Mouse (Mus musculus): ENCODE results near the gene Lrrc8b. TPM values are rescaled to one million over a fixed set of nuclear protein-coding genes. Genes with fewer than 3 reads are reported as not detected.

Gene Lrrc8b
- polyA plus RNA-seq, 1 experiment, result 26.7 TPM

GRCm38 (mm10) chr5:105442212-105443000, 26.8 kb downstream of the Lrrc8b start:
- DNase-seq, result no peak
- peaks cover 5% of the 10 kb centered on the region for H3K4me1 ChIP-seq (ENCODE audit: control insufficient read depth, insufficient read depth, low read length)
- no peak overlapping the region for H3K4me3 ChIP-seq (replicated peaks; ENCODE audit: extremely low read depth, low read depth, low read length)
- TF ChIP-seq CTCF (IDR thresholded peaks at IDR 0.05; ENCODE audit: insufficient read depth, low read length) (no peak), POLR2A (IDR thresholded peaks at IDR 0.05; ENCODE audit: borderline replicate concordance, extremely low read depth, low read depth, low read length) (no peak)
- 47% methylated on average over 5 of the region's 5 CpGs for WGBS

- H3K4me1 ChIP-seq (ENCODE audit: control insufficient read depth, insufficient read depth, low read length), result peaks cover 5% of the 10 kb centered on the region
- no peak overlapping the region for H3K4me3 ChIP-seq (replicated peaks; ENCODE audit: extremely low read depth, low read depth, low read length)
- DNase-seq, result no peak
- TF ChIP-seq CTCF (IDR thresholded peaks at IDR 0.05; ENCODE audit: insufficient read depth, low read length) (no peak), POLR2A (IDR thresholded peaks at IDR 0.05; ENCODE audit: borderline replicate concordance, extremely low read depth, low read depth, low read length) (no peak)
- 37% methylated on average over 11 of the region's 11 CpGs for WGBS
These were observed 27.7 kb downstream of the Lrrc8b start for GRCm38 (mm10) chr5:105443057-105443815.

GRCm38 (mm10) chr5:105445686-105446085, 30.1 kb downstream of the Lrrc8b start:
- Histone ChIP-seq H3K4me1 (ENCODE audit: control insufficient read depth, insufficient read depth, low read length) (peaks cover 5% of the 10 kb centered on the region), H3K4me3 (replicated peaks; ENCODE audit: extremely low read depth, low read depth, low read length) (no peak overlapping the region)
- TF ChIP-seq CTCF (IDR thresholded peaks at IDR 0.05; ENCODE audit: insufficient read depth, low read length) (no peak), POLR2A (IDR thresholded peaks at IDR 0.05; ENCODE audit: borderline replicate concordance, extremely low read depth, low read depth, low read length) (no peak)
- DNase-seq, result no peak
- 64% methylated on average over 6 of the region's 6 CpGs for WGBS

- TF ChIP-seq CTCF (IDR thresholded peaks at IDR 0.05; ENCODE audit: insufficient read depth, low read length) (no peak), POLR2A (IDR thresholded peaks at IDR 0.05; ENCODE audit: borderline replicate concordance, extremely low read depth, low read depth, low read length) (no peak)
- H3K4me1 ChIP-seq (ENCODE audit: control insufficient read depth, insufficient read depth, low read length), result peaks cover 4% of the 10 kb centered on the region
- 20% methylated on average over 1 of the region's 1 CpGs for WGBS
- DNase-seq, result no peak
- no peak overlapping the region for H3K4me3 ChIP-seq (replicated peaks; ENCODE audit: extremely low read depth, low read depth, low read length)
These were observed 38.5 kb downstream of the Lrrc8b start for GRCm38 (mm10) chr5:105454105-105454504.

- Histone ChIP-seq H3K4me1 (ENCODE audit: control insufficient read depth, insufficient read depth, low read length) (no peaks in the 10 kb centered on the region; the same call in none of the 2 replicates), H3K4me3 (replicated peaks; ENCODE audit: extremely low read depth, low read depth, low read length) (no peak overlapping the region)
- WGBS, result 53% methylated on average over 6 of the region's 6 CpGs
- TF ChIP-seq CTCF (IDR thresholded peaks at IDR 0.05; ENCODE audit: insufficient read depth, low read length) (no peak), POLR2A (IDR thresholded peaks at IDR 0.05; ENCODE audit: borderline replicate concordance, extremely low read depth, low read depth, low read length) (no peak)
- no peak for DNase-seq
These were observed 43.5 kb downstream of the Lrrc8b start for GRCm38 (mm10) chr5:105459077-105459476.

GRCm38 (mm10) chr5:105460551-105460950, 45.0 kb downstream of the Lrrc8b start:
- TF ChIP-seq POLR2A (IDR thresholded peaks at IDR 0.05; ENCODE audit: borderline replicate concordance, extremely low read depth, low read depth, low read length), result no peak
- TF ChIP-seq CTCF (IDR thresholded peaks at IDR 0.05; ENCODE audit: insufficient read depth, low read length), result no peak
- no peak for DNase-seq
- whole genome bisulfite sequencing, result 83% methylated on average over 5 of the region's 5 CpGs
- Histone ChIP-seq H3K4me1 (ENCODE audit: control insufficient read depth, insufficient read depth, low read length) (peaks cover 2% of the 10 kb centered on the region), H3K4me3 (replicated peaks; ENCODE audit: extremely low read depth, low read depth, low read length) (no peak overlapping the region)

- no peak for DNase-seq
- no peak for TF ChIP-seq POLR2A (IDR thresholded peaks at IDR 0.05; ENCODE audit: borderline replicate concordance, extremely low read depth, low read depth, low read length)
- no peak for TF ChIP-seq CTCF (IDR thresholded peaks at IDR 0.05; ENCODE audit: insufficient read depth, low read length)
- Histone ChIP-seq H3K4me3 (replicated peaks; ENCODE audit: extremely low read depth, low read depth, low read length) (no peak overlapping the region), H3K4me1 (ENCODE audit: control insufficient read depth, insufficient read depth, low read length) (peaks cover 2% of the 10 kb centered on the region)
- whole genome bisulfite sequencing, result 100% methylated on average over 1 of the region's 1 CpGs
These were observed 45.5 kb downstream of the Lrrc8b start for GRCm38 (mm10) chr5:105461076-105461475.

- DNase-seq, result no peak
- H3K4me1 ChIP-seq (ENCODE audit: control insufficient read depth, insufficient read depth, low read length), result peaks cover 2% of the 10 kb centered on the region
- no peak overlapping the region for H3K4me3 ChIP-seq (replicated peaks; ENCODE audit: extremely low read depth, low read depth, low read length)
- no peak for TF ChIP-seq CTCF (IDR thresholded peaks at IDR 0.05; ENCODE audit: insufficient read depth, low read length)
- TF ChIP-seq POLR2A (IDR thresholded peaks at IDR 0.05; ENCODE audit: borderline replicate concordance, extremely low read depth, low read depth, low read length), result no peak
These were observed 49.1 kb downstream of the Lrrc8b start for GRCm38 (mm10) chr5:105464671-105465070.

- TF ChIP-seq CTCF (IDR thresholded peaks at IDR 0.05; ENCODE audit: insufficient read depth, low read length) (no peak), POLR2A (IDR thresholded peaks at IDR 0.05; ENCODE audit: borderline replicate concordance, extremely low read depth, low read depth, low read length) (no peak)
- peaks cover 2% of the 10 kb centered on the region for H3K4me1 ChIP-seq (ENCODE audit: control insufficient read depth, insufficient read depth, low read length)
- 92% methylated on average over 8 of the region's 8 CpGs for WGBS
- no peak overlapping the region for H3K4me3 ChIP-seq (replicated peaks; ENCODE audit: extremely low read depth, low read depth, low read length)
- DNase-seq, result no peak
These were observed 50.0 kb downstream of the Lrrc8b start for GRCm38 (mm10) chr5:105465550-105465949.

Data from lung, adult 2 months (tissue).